Mouse (Mus musculus) embryonic fibroblast, embryonic 13.5 days (primary cell): Measurements from ENCODE around the gene Auts2.

Source experiments
- CTCF ChIP-seq: IDR thresholded peaks from 2 replicates; pipeline ENCODE4 v1.5.1; 2011; ENCODE audit warnings: mild to moderate bottlenecking, control low read depth, low read length, moderate library complexity, borderline replicate concordance; ENCODE audit not compliant: insufficient read depth
- POLR2A ChIP-seq: IDR thresholded peaks from 2 replicates; pipeline ENCODE4 v1.6.1; 2011; ENCODE audit warnings: low read depth, mild to moderate bottlenecking, control low read depth, low read length, moderate library complexity

GRCm38 (mm10) chr5:131865200-131865599 is 677.9 kb downstream of the Auts2 start:
- TF ChIP-seq POLR2A (no peak), CTCF (no peak)
